Mouse (Mus musculus): ENCODE data around the gene Zfp598.
"Not testable (repeated sequence)": the region's sequence is repeated elsewhere in the genome, so short reads cannot be mapped to it uniquely, and the experiment has no call there.

The Zfp598 gene

DNA sequence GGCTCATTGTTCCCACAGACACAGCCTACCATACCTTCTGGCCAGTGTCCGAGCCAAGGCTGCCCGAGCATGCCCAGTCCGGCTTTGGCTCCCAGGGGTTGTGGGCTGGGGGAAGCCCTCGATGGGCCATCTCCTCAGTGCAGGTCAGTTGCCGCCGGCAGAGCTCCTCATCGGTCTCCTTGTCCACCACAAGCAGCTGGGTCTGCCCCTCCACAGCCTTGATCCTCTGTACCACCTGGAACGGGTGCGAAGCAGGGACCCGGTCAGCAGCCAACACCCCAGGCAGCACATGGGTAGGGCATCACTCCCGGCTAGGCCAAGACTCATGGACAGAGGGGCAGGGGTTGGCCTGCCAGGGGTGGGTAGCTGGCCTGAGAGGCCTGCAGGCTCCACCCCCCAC lies 22.0 kb upstream of the Zfp598 start:
- in situ Hi-C loops (cut with MboI, MseI): no loop called here

- in situ Hi-C loops (cut with MboI, MseI): no loop called here
These were observed 20.6 kb upstream of the Zfp598 start for GRCm38 (mm10) chr17:24648731-24649377.

- in situ Hi-C loops (cut with MboI, MseI): no loop called here
These were observed 19.9 kb upstream of the Zfp598 start for GRCm38 (mm10) chr17:24649581-24650069.

DNA sequence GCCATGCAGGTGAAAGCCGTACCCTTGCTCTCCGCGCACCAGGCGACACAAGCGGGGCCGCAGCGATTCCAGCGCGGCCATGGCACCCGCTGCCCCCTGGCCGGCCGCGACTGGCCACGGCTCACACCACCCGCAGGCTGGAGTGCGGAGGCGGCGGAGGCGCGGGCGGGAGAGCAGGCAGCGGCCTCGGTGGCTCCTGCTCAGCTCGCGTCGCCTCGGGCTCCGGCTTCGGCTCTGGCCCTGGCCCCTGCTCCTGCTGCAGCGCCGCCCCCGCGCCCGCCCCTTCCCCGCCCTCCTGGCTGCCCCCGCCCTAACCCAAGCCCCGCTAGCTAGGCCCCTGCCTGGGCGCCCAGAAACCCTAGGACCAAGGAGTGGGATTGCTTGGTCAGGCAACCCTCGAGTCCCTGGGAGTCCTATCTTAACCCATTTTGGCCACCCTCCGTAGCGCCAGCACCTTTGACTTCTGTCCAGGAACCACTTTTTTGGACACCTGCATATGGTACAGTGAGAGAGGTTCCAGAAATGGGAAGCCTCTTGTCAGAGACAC lies 19.3 kb upstream of the Zfp598 start, which contains the start of gene Slc9a3r2:
TSS of gene Slc9a3r2 (minus strand) at position 258 of the 547 bp plus-strand sequence.
- in situ Hi-C loops (cut with MboI, MseI): no loop called here

- in situ Hi-C loops (cut with MboI, MseI): no loop called here
These were observed 18.7 kb upstream of the Zfp598 start for GRCm38 (mm10) chr17:24650766-24651165.

DNA sequence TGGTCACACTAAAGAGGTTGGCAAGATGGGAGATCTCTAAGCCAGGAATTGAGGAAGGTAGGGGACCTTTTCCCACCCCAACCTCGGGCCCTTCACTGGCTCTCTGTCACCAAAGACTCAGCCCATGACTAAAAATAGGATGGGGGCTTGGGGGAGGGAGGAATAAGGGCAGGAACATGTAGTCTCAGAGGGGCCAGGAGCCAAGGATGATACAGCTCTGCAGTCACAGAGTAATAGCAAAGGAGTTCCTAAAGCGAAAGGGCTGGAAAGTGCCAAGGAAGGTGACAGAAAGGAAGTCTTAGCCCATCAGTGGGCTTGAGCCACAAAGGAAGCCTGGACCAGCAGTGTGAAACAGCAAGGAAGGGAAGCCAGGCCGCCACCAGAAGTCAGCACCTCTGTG lies 17.7 kb upstream of the Zfp598 start:
- in situ Hi-C loops (cut with MboI, MseI): no loop called here

GRCm38 (mm10) chr17:24653967-24654710 lies 15.3 kb upstream of the Zfp598 start:
- in situ Hi-C loops (cut with MboI, MseI): no loop called here

- in situ Hi-C loops (cut with MboI, MseI): no loop called here
These were observed 14.5 kb upstream of the Zfp598 start for GRCm38 (mm10) chr17:24654969-24655368.

GRCm38 (mm10) chr17:24658017-24658758 lies 11.3 kb upstream of the Zfp598 start, which contains the start of gene Npw:
Gene Npw, minus strand, starts transcription at chr17:24658457.
- in situ Hi-C loops (cut with MboI, MseI): no loop called here

DNA sequence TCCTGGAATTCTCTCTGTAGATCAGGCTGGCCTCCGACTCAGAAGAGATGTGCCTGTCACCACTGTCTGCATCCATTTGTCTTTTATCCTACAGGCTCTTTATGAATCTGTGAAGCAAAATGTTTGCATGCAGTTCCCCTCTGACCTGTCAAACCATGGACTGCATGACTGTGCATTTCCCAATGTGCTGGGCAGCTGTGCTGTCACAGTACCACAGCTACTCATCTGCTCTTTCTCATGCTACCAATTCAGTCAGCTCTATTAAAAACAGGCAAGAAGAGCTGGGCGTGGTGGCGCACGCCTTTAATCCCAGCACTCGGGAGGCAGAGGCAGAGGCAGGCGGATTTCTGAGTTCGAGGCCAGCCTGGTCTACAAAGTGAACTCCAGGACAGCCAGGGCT lies 2.5 kb upstream of the Zfp598 start:
- in situ Hi-C loops (cut with MboI, MseI): not testable (repeated sequence)

- in situ Hi-C loops (cut with MboI, MseI): no loop called here
These were observed 2.1 kb upstream of the Zfp598 start for GRCm38 (mm10) chr17:24667416-24667815.

DNA sequence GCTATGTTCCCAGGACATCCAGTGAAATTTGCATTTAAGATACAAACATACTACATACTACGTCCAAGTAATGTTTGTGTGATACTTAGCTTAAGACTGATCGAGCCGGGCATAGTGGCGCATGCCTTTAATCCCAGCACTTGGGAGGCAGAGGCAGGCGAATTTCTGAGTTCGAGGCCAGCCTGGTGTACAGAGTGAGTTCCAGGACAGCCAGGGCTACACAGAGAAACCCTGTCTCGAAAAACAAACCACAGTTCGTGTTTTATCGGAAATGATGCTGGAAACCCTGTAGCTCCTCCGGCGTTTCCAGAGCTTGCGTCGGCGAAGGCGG lies 308 bp upstream of the Zfp598 start:
- in situ Hi-C loops (cut with MboI, MseI): not testable (repeated sequence)

GRCm38 (mm10) chr17:24670246-24670844 lies 858 bp downstream of the Zfp598 start:
- in situ Hi-C loops (cut with MboI, MseI): no loop called here

- in situ Hi-C loops (cut with MboI, MseI): no loop called here
These were observed 1.9 kb downstream of the Zfp598 start for GRCm38 (mm10) chr17:24671346-24671745.

- in situ Hi-C loops (cut with MboI, MseI): no loop called here
These were observed 2.7 kb downstream of the Zfp598 start for GRCm38 (mm10) chr17:24672141-24672540.

GRCm38 (mm10) chr17:24674277-24674676 lies 4.8 kb downstream of the Zfp598 start:
- in situ Hi-C loops (cut with MboI, MseI): no loop called here

- in situ Hi-C loops (cut with MboI, MseI): no loop called here
These were observed 6.7 kb downstream of the Zfp598 start for GRCm38 (mm10) chr17:24676187-24676586.

DNA sequence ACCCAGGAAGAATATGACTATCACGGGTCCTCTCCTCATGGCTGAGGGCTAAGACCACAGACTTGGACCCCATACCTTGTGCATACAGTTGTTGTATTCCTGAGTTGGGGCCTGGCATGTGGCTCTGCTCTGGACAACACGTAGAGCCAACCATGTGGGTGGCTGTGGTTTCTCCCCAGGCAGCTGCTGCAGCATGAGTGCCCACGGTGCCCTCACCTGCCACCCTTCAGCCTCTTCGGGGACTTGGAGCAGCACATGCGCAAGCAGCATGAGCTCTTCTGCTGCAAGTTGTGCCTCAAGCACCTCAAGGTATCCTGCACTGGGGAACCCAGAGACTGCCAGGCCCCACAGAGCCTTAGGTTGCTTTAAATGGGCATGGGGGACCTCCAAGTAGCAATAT lies 7.4 kb downstream of the Zfp598 start:
- in situ Hi-C loops (cut with MboI, MseI): no loop called here

DNA sequence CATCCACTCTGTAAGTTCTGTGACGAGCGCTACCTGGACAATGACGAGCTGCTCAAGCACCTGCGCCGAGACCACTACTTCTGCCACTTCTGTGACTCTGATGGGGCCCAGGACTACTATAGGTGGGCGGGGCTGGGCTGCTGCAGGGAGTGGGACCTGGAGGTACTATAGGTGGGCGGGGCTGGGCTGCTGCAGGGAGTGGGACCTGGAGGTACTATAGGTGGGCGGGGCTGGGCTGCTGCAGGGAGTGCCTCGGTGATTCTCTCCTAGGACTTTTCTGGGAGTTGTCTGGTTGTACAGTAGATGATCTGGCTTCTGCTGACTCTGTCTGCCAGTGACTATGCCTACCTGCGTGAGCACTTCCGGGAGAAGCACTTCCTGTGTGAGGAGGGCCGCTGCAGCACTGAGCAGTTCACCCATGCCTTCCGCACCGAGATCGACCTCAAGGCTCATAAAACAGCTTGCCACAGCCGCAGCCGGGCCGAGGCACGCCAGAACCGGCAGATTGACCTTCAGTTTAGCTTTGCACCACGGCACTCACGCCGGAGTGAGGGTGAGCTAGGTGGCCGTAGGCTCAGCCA lies 8.1 kb downstream of the Zfp598 start:
- in situ Hi-C loops (cut with MboI, MseI): no loop called here

- in situ Hi-C loops (cut with MboI, MseI): no loop called here
These were observed 17.0 kb downstream of the Zfp598 start for GRCm38 (mm10) chr17:24686514-24686913.

DNA sequence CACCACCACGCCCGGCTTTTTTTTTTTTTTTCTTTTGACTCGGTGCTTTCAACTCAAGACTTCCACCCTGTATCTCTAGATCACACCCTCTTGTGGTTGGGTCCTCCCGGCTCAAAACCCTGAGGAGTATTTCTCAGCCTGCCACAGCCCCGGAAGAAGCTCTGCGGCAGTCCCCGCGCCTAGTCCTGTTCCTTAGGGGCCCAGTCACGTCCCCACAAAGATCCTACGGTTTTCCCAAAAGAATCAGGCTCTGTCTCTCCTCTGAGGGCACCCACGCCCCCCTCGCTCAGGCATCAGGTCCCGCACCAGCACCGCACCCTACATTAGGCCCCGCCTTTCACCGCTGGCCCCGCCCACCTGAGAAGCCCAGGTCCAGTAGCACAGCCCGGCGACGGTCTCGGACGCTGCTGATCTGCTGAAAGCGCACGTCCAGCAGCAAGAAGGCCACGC lies 17.7 kb downstream of the Zfp598 start:
- in situ Hi-C loops (cut with MboI, MseI): no loop called here
